7 mouse cellular contexts compared by ENCODE assay signal in genomic region chr5:134373912-134374488, GRCm38 (mm10). TPM values are rescaled to one million over a fixed set of nuclear protein-coding genes. Genes with fewer than 3 reads are reported as not detected.
DNase-seq lines count a peak whose midpoint lies in the region; ATAC-seq and TF ChIP-seq lines count a peak whose summit lies in the region.

No protein-coding gene starts in this region.

- no peak overlapping the region for H3K4me2 ChIP-seq in CH12.LX (ENCODE audit: insufficient read depth, low read depth, poor library complexity, severe bottlenecking)
- H3K4me2 ChIP-seq in heart, embryonic 15.5 days = no peak overlapping the region

- no peak overlapping the region for H3K4me3 ChIP-seq in CH12.LX (replicated peaks in 1 of 3; ENCODE audit: low read depth in 2 of 3, low read length in 2 of 3, poor library complexity in 1 of 3)
- H3K4me3 ChIP-seq in heart, embryonic 15.5 days = no peak overlapping the region
- no peak overlapping the region for H3K4me3 ChIP-seq in lung, adult 2 months (replicated peaks; ENCODE audit: extremely low read depth, low read depth, low read length)

- in situ Hi-C loops in CH12.LX (cut with MboI; ENCODE audit: low pct_ligation_motif_present, low pct_unique_long_range_greater_than_20kb, low sequenced_read_pairs) = loop anchor here (5.0 to 25.0 kb wide), 2 partner anchors 93 to 238 kb away; partner anchors contain the start of gene Lat2

- peak; percentile 88 to 99 for TF ChIP-seq CTCF in CH12.LX (conservative IDR thresholded peaks at IDR 0.05 in 1 of 2, IDR thresholded peaks at IDR 0.05 in 1 of 2; ENCODE audit: low read depth in 2 of 2, low read length in 2 of 2)
- TF ChIP-seq CTCF in lung, adult 2 months (IDR thresholded peaks at IDR 0.05; ENCODE audit: insufficient read depth, low read length) = peak; percentile 68

- no peaks in the 10 kb centered on the region for H3K9me3 ChIP-seq in CH12.LX (replicated peaks; ENCODE audit: low read length)
- no peaks in the 10 kb centered on the region for H3K9me3 ChIP-seq in heart, embryonic 15.5 days (replicated peaks)

- TF ChIP-seq RAD21 in CH12.LX (IDR thresholded peaks at IDR 0.05; ENCODE audit: low read depth, low read length) = peak; percentile 69

- no peak for TF ChIP-seq POLR2A in CH12.LX (IDR thresholded peaks at IDR 0.05; ENCODE audit: low read depth, low read length)
- no peak for TF ChIP-seq POLR2A in lung, adult 2 months (IDR thresholded peaks at IDR 0.05; ENCODE audit: borderline replicate concordance, extremely low read depth, low read depth, low read length)

- dilution Hi-C loops in CH12.LX (cut with MboI; ENCODE audit: extremely low pct_ligation_motif_present, extremely low pct_unique_long_range_greater_than_20kb, low sequenced_read_pairs) = no loop called here

- no peak for TF ChIP-seq EP300 in CH12.LX (IDR thresholded peaks at IDR 0.05; ENCODE audit: low read length)

- no peak overlapping the region for H3K9ac ChIP-seq in CH12.LX (ENCODE audit: insufficient read depth, low read depth)
- H3K9ac ChIP-seq in heart, embryonic 15.5 days = no peak overlapping the region

- ATAC-seq in activated CD4-positive, CD25-positive, alpha-beta regulatory T cell, adult 4 months = peak; percentile 57
- no peak for ATAC-seq in heart, embryonic 15.5 days (replicated peaks; ENCODE audit: insufficient number of reproducible peaks, insufficient read depth, low FRiP score, low read depth)

- peaks cover 11 to 42% of the 10 kb centered on the region in 2 experiments for H3K4me1 ChIP-seq in CH12.LX (ENCODE audit: control insufficient read depth in 1 of 2, insufficient read depth in 2 of 2)
- no peaks in the 10 kb centered on the region for H3K4me1 ChIP-seq in heart, embryonic 15.5 days (replicated peaks)
- peaks cover 4% of the 10 kb centered on the region for H3K4me1 ChIP-seq in lung, adult 2 months (ENCODE audit: control insufficient read depth, insufficient read depth, low read length)

- H3K79me2 ChIP-seq in CH12.LX (replicated peaks; ENCODE audit: control insufficient read depth, extremely low read depth, insufficient read depth, poor library complexity, severe bottlenecking) = no peaks in the 10 kb centered on the region

- peak; percentile 73 for DNase-seq in CH12.LX (ENCODE audit: extremely low read depth)
- DNase-seq in embryo, embryonic 11 days = peak; percentile 53
- DNase-seq in kidney, postnatal 14 days = peak; percentile 81
- DNase-seq in lung, adult 2 months = peak; percentile 47
- peak; percentile 43 for DNase-seq in retina, adult 2 months (ENCODE audit: low read depth, low spot score)

- 57% methylated on average over 9 of the region's 9 CpGs for WGBS in heart, embryonic 15.5 days
- WGBS in lung, adult 2 months = 40% methylated on average over 9 of the region's 9 CpGs

- H3K27me3 ChIP-seq in CH12.LX (replicated peaks) = no peaks in the 10 kb centered on the region
- H3K27me3 ChIP-seq in heart, embryonic 15.5 days = no peaks in the 10 kb centered on the region

- H3K36me3 ChIP-seq in CH12.LX (replicated peaks in 1 of 2; ENCODE audit: control insufficient read depth in 1 of 2, insufficient read depth in 1 of 2, low read length in 1 of 2) = peaks cover 0 to 39% of the 10 kb centered on the region in 2 experiments
- peaks cover 24% of the 10 kb centered on the region for H3K36me3 ChIP-seq in heart, embryonic 15.5 days

- no peak overlapping the region for H3K27ac ChIP-seq in CH12.LX (ENCODE audit: insufficient read depth, low read depth)
- H3K27ac ChIP-seq in heart, embryonic 15.5 days = peak overlapping the region; percentile 76

TF ChIP-seq in CH12.LX, 34 proteins besides CTCF, POLR2A, EP300 and RAD21:
- peak; percentile 73 for TF ChIP-seq SMC3 (IDR thresholded peaks at IDR 0.05; ENCODE audit: low read depth, low read length)
- peak; percentile 20; the same call in 1 of the 2 replicates for TF ChIP-seq ZC3H11A (IDR thresholded peaks at IDR 0.05; ENCODE audit: low read depth, low read length)
- no peak for TF ChIP-seq GABPA (IDR thresholded peaks at IDR 0.05; ENCODE audit: insufficient replicate concordance, low read depth, low read length)

RNA-seq across cellular contexts. Expression of gene Gtf2i, which starts 59.4 kb away (rescaled TPM):
- total RNA-seq in CH12.LX (2012; rRNA removed) = 36.2 and 42.2 TPM in 2 replicates
- total RNA-seq in CH12.LX (2014; rRNA removed) = 24.5 and 28.4 TPM in 2 replicates
- polyA plus RNA-seq in CH12.LX (2012; ENCODE audit: insufficient read length, low read depth) = 58.9 and 60.9 TPM in 2 replicates
- polyA plus RNA-seq in activated CD4-positive, CD25-positive, alpha-beta regulatory T cell, adult 4 months (2017; shearing (Covaris generic)) = 10 to 100 TPM; 71.1 to 90.5 TPM
- polyA plus RNA-seq in heart, embryonic 15.5 days (2015; fragmentation: Nextera tagmentation; extraction: Ambion mirVana) = 121 and 125 TPM in 2 replicates
- polyA plus RNA-seq in lung, adult 2 months (2012; rRNA removed) = 63.8 and 79.5 TPM in 2 replicates
